Mouse (Mus musculus): ENCODE data around the gene Il5ra.

Gene Il5ra

DNA sequence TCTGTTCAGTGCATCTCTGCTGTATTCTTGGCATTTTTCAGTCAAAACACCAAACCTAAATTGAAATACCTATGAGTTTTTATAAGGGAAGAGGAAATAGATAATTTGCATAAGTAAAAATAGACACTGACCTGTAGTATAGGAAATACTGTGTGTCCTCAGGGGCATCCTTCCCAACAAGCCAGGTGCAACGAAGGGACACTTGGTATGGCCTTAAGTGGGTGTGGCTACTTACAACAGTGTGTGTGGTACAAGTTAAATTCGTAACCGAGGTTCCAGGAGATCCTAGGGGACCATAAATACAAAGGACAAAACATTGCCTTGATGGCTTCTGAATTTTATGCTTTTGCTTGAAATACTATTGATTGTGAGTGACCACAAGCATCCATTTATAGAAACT is 10.6 kb downstream of the Il5ra start:
- DNase-seq = no peak

- DNase-seq = no peak
Measured at GRCm38 (mm10) chr6:106732563-106732962, 16.3 kb downstream of the Il5ra start.

- peak; percentile 4 to 6 for DNase-seq
Measured at GRCm38 (mm10) chr6:106729682-106730314, 19.0 kb downstream of the Il5ra start.

DNA sequence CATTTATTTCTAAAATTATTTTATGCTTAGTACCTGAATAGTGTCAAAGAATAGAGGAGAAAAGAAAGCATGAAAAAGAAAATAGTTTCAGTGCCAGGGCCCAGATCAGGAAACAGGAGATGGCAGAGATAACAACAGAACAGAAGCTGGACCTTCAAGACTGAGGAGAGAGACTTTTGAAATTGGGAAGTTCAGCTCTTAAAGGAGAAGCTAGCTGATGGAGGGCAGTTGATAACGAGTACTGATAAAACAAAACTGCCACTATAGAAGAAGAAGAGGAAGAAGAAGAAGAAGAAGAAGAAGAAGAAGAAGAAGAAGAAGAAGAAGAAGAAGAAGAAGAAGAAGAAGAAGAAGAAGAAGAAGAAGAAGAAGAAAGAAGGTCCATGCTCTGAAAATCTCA is 21.1 kb downstream of the Il5ra start:
- DNase-seq = no peak

- DNase-seq = no peak
Measured at GRCm38 (mm10) chr6:106726078-106726477, 22.8 kb downstream of the Il5ra start.

- DNase-seq = no peak
Measured at GRCm38 (mm10) chr6:106725642-106726041, 23.2 kb downstream of the Il5ra start.

- DNase-seq = no peak
Measured at GRCm38 (mm10) chr6:106705506-106706035, 43.3 kb downstream of the Il5ra start.

DNA sequence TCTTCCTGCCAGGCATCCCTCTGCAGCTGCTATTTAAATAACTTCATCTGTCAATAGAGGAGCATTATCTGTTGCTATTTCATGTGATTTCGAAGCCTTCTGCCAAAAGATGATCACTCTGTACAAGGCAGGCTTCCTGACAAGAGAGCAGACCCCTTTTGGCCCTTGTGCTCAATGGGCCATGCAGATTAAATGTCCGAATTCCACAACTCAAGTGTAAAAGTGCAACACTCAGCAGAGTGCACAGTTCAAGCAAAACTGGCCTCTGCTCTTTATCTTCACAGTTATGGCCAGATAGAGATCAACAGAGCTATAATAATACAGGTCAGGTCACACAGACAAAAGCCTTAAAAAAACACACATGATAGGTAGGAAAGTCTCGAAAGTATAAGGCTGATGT is 46.9 kb downstream of the Il5ra start:
- peak; percentile 6 to 10 for DNase-seq

DNA sequence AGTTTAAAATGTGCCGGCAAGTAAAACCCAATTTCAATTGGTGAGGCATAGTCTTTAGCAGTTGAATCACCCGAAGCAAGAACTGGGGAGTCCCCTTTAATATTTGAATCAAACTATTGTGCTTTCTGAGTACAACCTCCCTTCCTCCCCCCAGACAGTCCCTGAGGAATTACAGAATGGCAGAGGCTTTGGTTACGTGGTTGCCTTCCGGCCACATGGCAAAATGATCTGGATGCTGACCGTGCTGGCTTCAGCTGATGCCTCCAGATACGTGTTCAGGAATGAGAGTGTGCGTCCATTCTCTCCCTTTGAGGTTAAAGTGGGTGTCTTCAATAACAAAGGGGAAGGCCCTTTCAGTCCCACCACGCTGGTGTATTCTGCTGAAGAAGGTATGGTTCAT is 73.3 kb downstream of the Il5ra start:
- DNase-seq = no peak

DNA sequence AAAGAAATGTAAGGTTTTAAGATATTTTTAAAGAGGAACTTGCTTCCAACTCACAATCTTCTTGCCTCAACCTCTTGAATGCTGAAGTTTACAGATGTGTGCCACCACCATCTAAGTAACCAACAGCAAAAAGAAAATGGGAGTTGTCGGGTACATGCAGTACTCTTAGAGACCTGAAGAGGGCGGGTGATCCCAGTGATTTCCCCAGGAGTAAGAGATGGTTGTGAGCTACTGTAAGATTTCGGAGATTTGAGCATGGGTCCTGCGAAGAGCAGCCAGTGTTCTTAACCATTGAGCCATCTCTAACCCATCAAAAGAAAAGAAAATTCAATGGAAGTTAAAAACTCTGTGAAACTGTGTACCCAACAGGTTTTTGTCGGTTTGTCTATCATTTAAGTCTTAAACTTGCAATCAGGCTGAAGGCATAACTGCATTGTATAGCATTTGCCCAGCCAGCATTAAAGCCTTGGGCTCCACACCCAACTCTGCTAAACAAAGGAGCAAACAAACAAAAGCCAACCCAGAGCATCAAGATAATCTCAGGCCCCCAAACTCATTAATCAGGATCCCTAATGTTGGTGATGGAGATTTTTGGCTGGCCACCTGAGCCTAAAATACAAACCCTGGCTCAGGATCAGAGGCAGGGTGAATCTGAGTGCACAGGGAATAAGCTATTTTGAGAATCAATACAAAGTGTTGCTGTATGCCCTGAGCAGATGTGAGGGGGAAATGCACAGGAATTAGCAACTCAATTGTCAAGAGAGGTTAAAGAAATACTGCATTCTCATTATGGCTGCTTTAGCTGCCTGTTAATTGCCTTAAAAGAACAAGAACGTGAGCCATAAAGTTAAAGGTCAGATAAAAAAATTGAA is 84.8 kb downstream of the Il5ra start:
- DNase-seq = peak; percentile 72 to 76
